Mouse (Mus musculus) urinary bladder, postnatal 25 days (tissue): Measurements from ENCODE around the gene Epgn.

ENCODE experiments used
- DNase-seq: peaks from one replicate; pipeline ENCODE4 v3.0.0; 2022; ENCODE audit warnings: low spot score

The Epgn gene

DNA sequence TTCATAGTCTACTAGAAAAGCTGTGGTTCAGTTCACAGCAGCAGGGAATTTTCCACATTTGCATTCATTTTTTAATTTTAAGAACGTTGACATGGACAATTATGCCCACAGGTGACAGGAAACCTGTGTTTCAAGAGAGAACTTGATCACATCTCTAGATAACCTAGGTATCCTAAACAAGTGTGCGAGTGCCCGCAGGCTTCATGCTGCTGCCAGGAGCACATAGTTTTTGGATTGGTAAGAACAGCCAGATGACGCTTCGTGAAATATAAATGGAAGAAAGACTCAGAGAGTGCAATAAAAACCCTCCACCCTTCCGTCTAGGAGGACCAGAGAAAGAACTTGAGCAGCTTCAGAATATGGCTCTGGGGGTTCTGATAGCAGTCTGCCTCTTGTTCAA lies at the start of gene Epgn:
Gene Epgn (plus strand): TSS at position 301 of the 400 bp plus-strand sequence.
- DNase-seq: no peak

GRCm38 (mm10) chr5:90980297-90980696 lies 47.0 kb upstream of the Epgn start:
- no peak for DNase-seq

DNA sequence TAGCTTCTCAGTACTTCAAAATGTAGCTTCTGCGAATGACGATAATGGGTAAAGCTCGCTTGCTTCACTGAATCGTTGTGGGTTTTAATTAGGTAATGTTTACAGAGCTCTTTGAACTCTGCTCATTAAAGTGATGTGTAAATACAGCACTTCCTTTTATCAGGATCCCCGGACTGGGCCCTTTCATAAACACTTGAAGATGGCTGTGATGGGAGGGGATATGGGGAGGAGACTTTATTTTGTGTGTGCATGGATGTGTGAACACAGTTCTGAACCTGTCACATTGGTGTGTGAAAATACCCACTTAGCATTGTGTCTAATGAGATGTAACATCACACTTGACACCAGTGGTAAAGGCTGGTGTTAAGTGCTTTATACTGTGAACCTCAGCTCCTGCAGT lies 39.7 kb upstream of the Epgn start:
- DNase-seq: no peak

DNA sequence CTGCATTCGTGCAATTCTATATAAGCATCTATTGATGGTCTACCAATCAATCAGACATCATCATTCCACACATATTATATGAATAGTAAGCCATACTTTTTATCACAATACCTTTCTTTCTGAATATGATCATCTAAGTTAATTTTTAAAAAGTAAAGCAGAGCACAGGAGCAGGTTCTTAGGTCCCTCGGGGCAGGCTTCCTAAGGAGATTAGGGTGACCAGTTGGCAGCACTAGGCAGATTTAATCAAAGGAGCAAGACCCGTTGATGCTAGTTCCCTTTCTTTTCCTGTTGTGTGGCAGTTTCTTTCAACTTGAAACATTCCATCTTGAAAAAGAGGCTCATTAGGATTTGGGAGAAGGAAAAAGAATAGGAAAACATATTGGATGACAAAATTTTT lies 39.1 kb upstream of the Epgn start:
- DNase-seq: no peak

DNA sequence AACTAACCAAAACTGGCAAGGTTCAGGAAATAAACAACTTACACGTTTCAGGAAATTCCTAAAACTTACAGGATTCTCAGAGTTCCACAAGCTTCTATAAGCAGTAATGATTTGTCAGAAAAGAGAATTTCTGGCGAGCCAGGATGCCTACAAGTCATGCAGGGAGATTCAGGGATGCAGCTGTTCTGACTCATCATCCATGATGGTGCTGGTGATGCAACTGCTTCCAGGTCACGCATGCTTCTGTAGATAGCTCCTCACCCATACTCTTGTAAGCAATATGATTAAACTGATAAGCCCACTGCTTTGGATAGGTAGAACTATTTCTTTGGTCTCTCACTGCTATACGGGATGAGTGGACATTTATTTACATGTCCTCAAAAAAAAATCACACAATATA lies 38.7 kb upstream of the Epgn start:
- DNase-seq: no peak

GRCm38 (mm10) chr5:90999942-91000341 lies 27.3 kb upstream of the Epgn start:
- DNase-seq: no peak

- no peak for DNase-seq
Observed at GRCm38 (mm10) chr5:91015216-91015615, 12.0 kb upstream of the Epgn start.

DNA sequence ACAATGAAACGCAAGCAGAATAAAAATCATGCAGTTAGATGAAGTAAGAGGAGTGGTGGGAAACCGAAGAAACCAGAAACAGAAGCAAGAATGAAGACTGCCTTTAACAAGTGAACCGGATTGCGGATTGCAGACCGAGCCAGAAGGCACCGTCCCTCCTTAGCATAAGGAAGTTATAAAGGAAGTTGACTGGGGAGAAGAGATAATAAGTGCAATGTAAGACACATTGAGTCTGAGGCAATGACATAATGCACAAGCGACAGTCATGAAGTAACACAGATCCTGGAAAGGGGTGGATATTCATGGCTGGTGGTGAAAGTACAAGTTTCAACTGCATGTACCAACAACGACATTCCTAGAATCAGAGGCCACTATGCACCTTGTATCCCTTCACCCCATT lies 4.2 kb upstream of the Epgn start:
- no peak for DNase-seq

- DNase-seq: no peak
Observed at GRCm38 (mm10) chr5:91027840-91028239, 576 bp downstream of the Epgn start.

DNA sequence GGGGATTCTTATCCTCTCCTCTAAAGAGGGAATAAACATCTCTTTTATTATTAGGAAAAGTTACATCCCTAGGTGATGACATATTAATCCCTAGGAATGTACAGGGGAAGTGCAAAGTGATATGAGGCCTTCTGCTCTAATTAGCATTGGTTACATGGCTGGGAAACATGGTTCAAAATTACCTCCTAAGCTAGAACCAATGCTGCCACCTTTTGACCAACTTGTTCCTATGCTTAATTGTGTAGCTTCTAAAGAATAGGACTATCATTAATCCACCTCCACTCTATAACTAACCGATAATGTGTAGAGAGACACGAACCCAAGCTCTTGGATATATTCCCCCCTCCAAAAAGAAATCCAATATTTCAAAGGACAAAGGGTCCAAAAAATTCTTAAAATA lies 3.4 kb downstream of the Epgn start:
- no peak for DNase-seq

DNA sequence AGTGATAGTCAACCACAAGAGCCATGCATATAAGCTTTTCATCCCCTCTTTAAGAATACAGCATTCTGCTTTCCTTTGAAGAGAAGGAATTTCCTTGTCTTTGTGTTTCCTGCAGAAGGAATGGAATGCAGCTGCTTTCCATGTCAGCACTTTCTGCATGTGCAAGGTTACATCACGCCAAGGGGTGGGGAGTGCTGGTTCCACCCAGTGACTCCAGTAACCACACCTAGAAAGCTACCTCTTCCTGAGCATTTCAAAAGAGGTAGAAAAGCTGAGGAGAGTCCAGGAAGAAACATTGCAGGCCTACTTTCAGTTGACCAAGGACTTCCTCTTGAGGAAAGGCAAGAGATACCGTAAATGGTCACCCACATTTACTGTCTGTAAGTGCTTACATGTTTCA lies 8.1 kb downstream of the Epgn start:
- no peak for DNase-seq

- no peak for DNase-seq
Observed at GRCm38 (mm10) chr5:91036628-91037027, 9.4 kb downstream of the Epgn start.

DNA sequence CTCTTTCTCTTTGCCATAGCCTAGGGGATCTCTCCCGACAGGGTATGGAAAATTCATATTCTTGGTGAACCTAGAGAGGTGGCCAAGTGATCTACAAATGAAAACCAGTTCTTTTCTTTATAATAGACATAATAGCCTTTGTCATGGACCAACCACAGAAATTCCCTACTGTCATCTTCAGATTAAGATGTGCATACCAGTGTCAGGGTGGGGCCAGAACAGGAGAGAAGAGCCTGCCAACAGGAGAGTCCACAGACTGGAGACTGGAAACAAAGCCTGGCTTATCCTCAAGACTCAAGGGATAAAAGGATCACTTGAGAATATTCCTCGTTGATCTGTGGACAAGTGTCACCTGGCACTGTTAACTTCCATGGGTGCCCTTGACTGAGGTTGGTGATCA lies 10.5 kb downstream of the Epgn start:
- DNase-seq: no peak

DNA sequence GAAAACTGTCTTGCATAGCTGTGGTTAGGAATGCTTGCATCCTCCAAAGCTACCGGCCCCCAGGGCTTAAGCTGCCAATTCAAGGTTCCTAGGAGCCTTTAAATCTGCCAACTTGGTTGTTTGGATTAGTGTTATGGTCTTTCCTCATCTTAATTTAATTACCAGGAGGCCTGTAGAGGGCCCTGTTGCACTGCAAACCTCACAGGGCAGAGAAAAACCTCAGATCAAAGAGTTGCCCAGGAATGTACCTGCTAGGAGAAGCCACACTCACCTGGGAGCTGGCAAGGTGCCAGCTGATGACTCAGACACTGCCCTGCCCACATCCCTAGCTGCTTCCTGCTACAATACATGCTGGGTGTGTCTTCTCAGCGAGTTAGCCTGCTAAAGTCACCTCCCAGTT lies 11.3 kb downstream of the Epgn start:
- peak; percentile 79 for DNase-seq

DNA sequence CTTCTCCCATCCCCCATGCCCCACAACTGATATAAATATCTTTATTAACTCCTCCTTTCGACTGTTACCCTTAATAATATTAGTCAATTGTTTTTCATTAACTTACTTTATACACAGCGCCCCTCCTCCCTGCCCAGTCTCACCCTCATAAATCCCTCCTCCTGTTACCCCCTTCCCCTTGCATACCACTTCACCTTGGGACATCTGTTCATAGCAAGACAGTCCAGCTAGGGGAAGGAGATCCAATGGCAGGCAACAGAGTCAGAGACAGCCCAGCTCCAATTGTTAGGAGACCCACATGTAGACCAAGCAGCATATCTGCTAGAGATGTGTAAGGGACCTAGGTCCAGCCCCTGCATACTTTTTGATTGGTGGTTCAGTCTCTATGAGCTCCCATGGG lies 11.7 kb downstream of the Epgn start:
- no peak for DNase-seq

GRCm38 (mm10) chr5:91047987-91048386 lies 20.7 kb downstream of the Epgn start:
- DNase-seq: no peak

DNA sequence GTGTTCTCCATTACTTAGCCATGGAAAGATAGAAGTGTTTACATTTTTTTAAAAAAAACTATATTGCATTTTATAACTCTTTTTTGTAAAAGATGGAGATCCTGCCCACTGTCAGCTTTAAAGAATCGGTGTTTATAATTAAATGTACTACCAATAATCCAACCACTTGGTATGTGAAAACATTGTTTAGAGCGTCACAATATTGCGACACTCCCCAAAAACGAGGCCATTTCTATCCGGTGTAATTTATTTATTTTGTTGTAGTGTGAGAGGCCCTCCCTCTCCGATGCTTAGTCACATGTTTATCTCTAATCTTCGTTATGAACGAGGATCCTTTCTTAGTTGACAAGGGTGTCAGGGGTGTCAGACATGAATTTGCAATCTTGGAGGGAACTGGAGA lies 21.1 kb downstream of the Epgn start:
- no peak for DNase-seq

- DNase-seq: no peak
Observed at GRCm38 (mm10) chr5:91072340-91072739, 45.1 kb downstream of the Epgn start.

- DNase-seq: no peak
Observed at GRCm38 (mm10) chr5:91073626-91074025, 46.4 kb downstream of the Epgn start.

DNA sequence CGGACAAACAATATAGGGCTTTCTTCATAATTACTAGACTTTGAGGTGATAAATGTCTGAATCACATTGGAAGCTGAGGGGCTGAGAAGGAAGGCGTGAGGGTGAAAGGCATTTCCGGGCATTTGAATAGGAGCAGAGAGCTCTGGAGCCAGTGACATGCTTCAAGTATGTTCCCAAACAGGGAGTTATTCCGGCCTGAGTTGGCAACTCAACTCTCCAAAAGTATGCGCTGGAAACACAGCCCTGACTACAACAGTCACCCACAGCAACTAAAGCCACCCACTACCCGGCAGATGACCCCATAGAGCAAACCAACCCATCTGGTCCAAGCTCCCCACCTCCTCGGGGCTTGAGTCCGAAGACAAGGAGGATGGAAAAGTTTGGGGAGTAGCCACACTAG lies 46.8 kb downstream of the Epgn start:
- peak; percentile 8 for DNase-seq

DNA sequence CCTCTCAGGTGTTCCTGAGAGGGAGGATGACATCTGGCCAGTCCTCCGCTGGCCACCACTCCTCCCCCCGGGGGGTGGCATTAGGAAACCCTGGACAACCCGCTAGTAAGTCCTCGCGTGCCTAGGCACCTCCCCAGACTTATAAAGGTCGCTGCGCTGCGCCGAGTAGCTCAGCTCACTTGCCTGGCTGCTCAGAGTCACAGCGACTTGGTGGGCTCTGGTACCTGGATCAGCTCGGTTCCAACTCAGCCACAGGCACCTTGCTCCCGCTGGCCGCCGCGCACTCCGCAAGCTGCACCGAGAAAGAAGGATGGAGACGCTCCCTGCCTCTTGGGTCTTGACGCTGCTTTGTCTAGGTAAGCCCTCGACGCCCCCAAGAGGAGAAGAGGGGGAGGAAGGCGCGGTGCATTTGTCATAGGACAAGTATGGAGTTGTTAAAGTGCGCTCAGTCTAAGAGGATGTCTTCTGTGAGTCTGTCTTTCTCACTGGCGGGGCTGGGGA lies 47.2 kb downstream of the Epgn start, which contains the start of gene Ereg:
Gene Ereg (plus strand): TSS at position 173 of the 501 bp plus-strand sequence.
- DNase-seq: peak; percentile 18

- DNase-seq: no peak
Observed at GRCm38 (mm10) chr5:91075021-91075420, 47.8 kb downstream of the Epgn start.

DNA sequence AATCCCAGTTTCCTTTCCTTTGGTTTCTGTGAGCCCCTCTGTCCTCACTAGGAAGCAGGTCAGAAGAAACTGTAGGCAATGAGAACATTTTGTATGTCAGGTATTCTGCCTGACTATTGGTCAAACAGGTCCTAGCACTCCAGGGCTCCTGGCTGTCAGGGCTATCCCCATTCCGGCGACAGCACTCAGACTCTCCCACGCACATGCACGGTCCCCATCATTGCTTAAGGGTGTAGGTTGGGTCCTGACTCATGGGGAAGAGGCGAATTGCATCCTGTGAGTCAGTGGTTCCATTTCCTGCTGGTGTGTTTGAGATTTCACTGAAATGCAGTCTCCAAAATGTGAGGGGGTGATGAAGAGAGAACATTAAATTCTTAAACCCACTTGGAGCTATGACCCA lies 55.8 kb downstream of the Epgn start:
- DNase-seq: no peak
